Mouse (Mus musculus) lung, adult 2 months (tissue): Measurements from ENCODE around the gene Aup1. TPM values are rescaled to one million over a fixed set of nuclear protein-coding genes. Genes with fewer than 3 reads are reported as not detected.

Experiments
- DNase-seq: peaks from one replicate; pipeline ENCODE4 v3.0.0; 2022
- H3K4me1 ChIP-seq: fragments of 200-500 bp; 2 replicates; pipeline ENCODE4 v1.6.1; 2011; ENCODE audit warnings: low read length; ENCODE audit not compliant: control insufficient read depth, insufficient read depth
- H3K4me3 ChIP-seq: fragments of 200-500 bp; replicated peaks from 2 replicates; pipeline ENCODE3; 2011; ENCODE audit warnings: low read depth, mild to moderate bottlenecking, control low read depth, low read length; ENCODE audit errors: extremely low read depth
- CTCF ChIP-seq: fragments of 200-500 bp; IDR thresholded peaks from 2 replicates; pipeline ENCODE4 v1.5.1; 2011; ENCODE audit warnings: mild to moderate bottlenecking, low read length, control low read depth; ENCODE audit not compliant: insufficient read depth
- POLR2A ChIP-seq: fragments of 200-500 bp; IDR thresholded peaks from 2 replicates; pipeline ENCODE4 v1.6.1; 2011; ENCODE audit warnings: low read depth, mild to moderate bottlenecking, control low read depth, low read length, borderline replicate concordance; ENCODE audit errors: extremely low read depth
- WGBS: fragments of 180-500 bp; shearing (Covaris S2); methylation state at CpG from one replicate; pipeline ENCODE4 v1.1.7; 2018; 5-methylcytosine and 5-hydroxymethylcytosine counted together
- polyA plus RNA-seq: library from polyadenylated mRNA; depleted of rRNA; stranded (reverse); fragments of >200 nt; gene quantifications from 2 replicates; pipeline ENCODE4 v1.2.3, GENCODE M21; 2012

The Aup1 gene
- polyA plus RNA-seq, 1 experiment: 389 TPM

GRCm38 (mm10) chr6:83029777-83030176 lies 24.5 kb upstream of the Aup1 start:
- no peak for DNase-seq
- no peak for TF ChIP-seq POLR2A
- no peak for TF ChIP-seq CTCF
- H3K4me1 ChIP-seq: no peaks in the 10 kb centered on the region; the same call in 1 of the 2 replicates
- H3K4me3 ChIP-seq: no peak overlapping the region
- WGBS: 61% methylated on average over 10 of the region's 10 CpGs

DNA sequence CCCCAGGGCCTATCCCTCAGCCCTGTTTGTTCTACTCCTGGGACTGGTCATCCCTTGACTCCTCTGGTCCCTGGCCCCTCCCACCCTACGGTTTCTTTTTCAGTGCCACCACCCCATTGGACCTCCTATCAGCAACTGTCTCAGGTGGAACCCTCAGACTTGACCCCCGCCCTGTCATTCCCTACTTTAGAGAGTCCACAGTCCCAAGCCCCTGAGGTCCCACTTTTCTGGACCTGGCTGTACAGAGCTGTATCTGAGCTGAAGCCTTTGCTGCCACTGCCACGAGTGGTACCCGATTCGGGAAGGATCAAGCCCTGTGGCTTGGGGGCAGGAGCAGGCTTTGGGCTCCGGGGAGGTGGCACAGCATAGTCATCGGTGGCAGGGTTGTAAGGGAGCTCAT lies 23.2 kb upstream of the Aup1 start:
- H3K4me3 ChIP-seq: no peak overlapping the region
- H3K4me1 ChIP-seq: no peaks in the 10 kb centered on the region; the same call in 1 of the 2 replicates
- WGBS: 84% methylated on average over 7 of the region's 7 CpGs
- no peak for DNase-seq
- TF ChIP-seq POLR2A (no peak), CTCF (no peak)

DNA sequence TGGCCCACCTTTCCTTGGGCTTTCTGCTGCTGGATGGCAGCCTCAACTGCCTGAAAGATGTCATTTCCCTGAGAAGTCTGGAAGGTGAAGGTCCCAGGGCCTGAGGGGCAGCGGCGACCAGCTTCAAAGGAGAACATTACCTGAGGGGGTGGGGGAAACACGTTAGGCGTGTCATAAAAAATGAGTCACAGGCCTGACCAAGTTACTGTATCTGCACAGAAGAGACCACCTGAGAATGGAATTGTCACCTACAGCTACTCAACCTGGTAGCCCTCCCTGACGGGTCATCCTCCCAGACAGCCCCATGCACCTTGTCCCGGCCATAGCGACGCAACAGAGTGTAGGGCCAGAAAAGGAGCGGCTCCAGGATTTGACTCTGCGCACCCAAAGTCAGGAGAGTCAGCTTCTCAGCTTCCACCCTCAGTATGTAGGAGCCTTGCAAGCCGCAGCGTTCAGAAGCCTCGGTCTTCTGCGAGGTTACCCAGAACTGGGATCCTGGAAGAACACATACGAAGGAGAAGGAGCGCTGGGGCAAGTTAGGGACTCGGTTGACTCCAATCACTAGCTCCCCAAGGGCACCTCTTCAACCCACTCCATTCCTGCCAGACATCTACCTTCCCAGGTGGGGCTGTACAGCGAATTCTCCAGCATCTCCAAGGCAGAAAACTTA lies 22.3 kb upstream of the Aup1 start:
- H3K4me1 ChIP-seq: no peaks in the 10 kb centered on the region; the same call in 1 of the 2 replicates
- 71% methylated on average over 18 of the region's 18 CpGs for WGBS
- peak overlapping the region; percentile 67 for H3K4me3 ChIP-seq
- DNase-seq: no peak
- no peak for TF ChIP-seq POLR2A
- TF ChIP-seq CTCF: no peak

GRCm38 (mm10) chr6:83032769-83033191 lies 21.5 kb upstream of the Aup1 start:
- TF ChIP-seq POLR2A: no peak
- TF ChIP-seq CTCF: no peak
- DNase-seq: peak; percentile 66
- under 1% methylated on average over 31 of the region's 31 CpGs for WGBS
- Histone ChIP-seq H3K4me3 (peak overlapping the region; percentile 67), H3K4me1 (no peaks in the 10 kb centered on the region; the same call in 1 of the 2 replicates)

DNA sequence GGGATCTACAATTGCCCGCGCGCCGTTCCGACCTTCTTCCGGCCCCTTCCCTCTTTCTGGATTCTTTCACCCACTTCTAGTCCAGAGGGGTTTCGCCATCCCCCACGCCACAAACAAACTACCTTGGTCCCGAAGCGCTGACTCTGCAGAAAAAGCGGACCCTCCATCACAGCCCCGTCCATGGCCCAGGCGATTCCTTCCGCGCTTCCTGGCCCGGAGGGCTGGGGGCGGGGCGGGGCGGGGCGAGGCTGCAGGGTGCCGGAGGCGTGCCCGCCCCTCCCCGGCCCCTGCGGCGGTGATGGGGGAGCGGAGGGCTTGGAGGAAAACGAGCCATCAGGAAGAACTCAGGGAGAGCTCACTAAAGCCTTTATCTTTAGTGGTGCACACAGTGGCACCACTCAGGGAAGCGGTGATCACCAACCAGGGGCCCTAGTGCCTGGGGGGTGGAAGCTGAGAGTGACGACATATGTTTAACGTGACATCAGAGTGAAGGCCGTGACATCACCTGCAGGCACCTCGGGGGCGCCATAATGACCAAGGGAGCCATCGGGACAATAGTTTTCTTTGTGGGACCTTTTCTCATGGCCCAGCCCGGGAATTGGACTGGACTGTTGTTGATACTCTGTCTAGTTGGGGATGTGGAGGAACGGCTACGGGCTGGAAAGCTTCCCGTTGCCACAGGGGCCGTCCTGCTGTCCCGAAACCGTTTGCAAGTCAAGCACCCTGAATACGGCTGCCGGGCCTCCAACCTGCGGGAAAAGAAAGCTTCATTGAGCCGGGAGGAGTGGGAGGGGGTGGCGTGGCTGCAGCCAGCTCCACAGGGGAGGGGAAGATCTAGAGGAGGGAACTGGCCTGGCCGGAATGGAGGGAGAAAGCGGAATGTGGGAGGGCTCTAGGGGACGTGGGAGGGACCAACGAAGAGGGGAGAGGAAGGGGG lies 20.8 kb upstream of the Aup1 start, which contains the start of the genes Dok1 and Loxl3:
Dok1 (minus strand) TSS at position 223 of the 937 bp plus-strand sequence.
Loxl3 (plus strand) TSS at position 925 of the 937 bp plus-strand sequence.
- Histone ChIP-seq H3K4me1 (peaks cover 4% of the 10 kb centered on the region; the same call in 1 of the 2 replicates), H3K4me3 (peak within 1 kb of the TSS; percentile 67)
- TF ChIP-seq POLR2A: peak; percentile 72; the same call in 1 of the 2 replicates
- TF ChIP-seq CTCF: no peak
- DNase-seq: peak; percentile 78
- WGBS: 0% methylated on average over 51 of the region's 51 CpGs

DNA sequence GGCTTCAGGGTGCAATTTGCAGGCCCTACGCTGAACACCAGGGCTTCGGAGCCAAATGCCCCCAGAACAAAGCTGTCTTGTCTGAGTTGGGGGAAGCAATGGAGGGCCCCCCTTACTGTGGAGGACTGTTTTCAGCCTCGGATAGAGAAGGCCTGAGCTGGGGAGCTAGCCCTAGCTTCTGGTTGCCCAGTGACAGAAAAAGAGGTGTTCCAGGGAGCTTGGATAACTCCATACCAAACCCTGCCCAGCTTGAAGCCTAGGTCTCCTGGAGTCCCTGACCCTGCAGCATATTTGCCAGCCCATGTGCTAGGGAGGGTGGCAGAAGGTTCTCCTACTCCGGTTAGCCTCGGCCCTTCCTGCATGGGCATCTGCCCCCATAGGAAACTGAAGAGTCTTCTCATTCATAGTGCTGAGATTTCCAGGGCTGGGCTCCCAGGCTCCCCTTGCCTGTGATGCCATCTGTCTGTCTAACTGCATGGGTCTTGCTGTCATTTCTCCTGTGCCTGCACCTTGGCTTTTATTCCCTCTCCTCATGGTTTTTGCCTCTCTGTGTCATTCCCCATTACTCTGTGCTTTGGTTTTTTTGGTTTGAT lies 19.8 kb upstream of the Aup1 start:
- H3K4me3 ChIP-seq: peak overlapping the region; percentile 13
- 49% methylated on average over 5 of the region's 5 CpGs for WGBS

GRCm38 (mm10) chr6:83037188-83037587 lies 17.1 kb upstream of the Aup1 start:
- TF ChIP-seq POLR2A: no peak
- no peak for TF ChIP-seq CTCF
- 71% methylated on average over 8 of the region's 8 CpGs for WGBS
- no peak for DNase-seq
- H3K4me1 ChIP-seq: peaks cover 4% of the 10 kb centered on the region; the same call in 1 of the 2 replicates
- H3K4me3 ChIP-seq: no peak overlapping the region

More for the DNA sequence above, 19.8 kb upstream of the Aup1 start:
- no peak for TF ChIP-seq CTCF
- TF ChIP-seq POLR2A: no peak
- no peak for DNase-seq
- H3K4me1 ChIP-seq: peaks cover 4% of the 10 kb centered on the region; the same call in 1 of the 2 replicates

GRCm38 (mm10) chr6:83038496-83039012 lies 15.8 kb upstream of the Aup1 start:
- TF ChIP-seq CTCF (no peak), POLR2A (0 out of 2 replicates have a peak, but pooled peaks have one; percentile 44)
- WGBS: 21% methylated on average over 24 of the region's 24 CpGs
- peak; percentile 98 for DNase-seq
- H3K4me1 ChIP-seq: peaks cover 4% of the 10 kb centered on the region; the same call in 1 of the 2 replicates
- peak overlapping the region; percentile 34 for H3K4me3 ChIP-seq

GRCm38 (mm10) chr6:83040601-83041000 lies 13.7 kb upstream of the Aup1 start:
- 80% methylated on average over 5 of the region's 5 CpGs for WGBS
- no peak for DNase-seq
- TF ChIP-seq CTCF (no peak), POLR2A (no peak)
- H3K4me3 ChIP-seq: no peak overlapping the region
- H3K4me1 ChIP-seq: peaks cover 4% of the 10 kb centered on the region; the same call in 1 of the 2 replicates
